Mouse (Mus musculus) cerebellum, adult 2 months (tissue): ENCODE results near the gene Magea4. TPM values are rescaled to one million over a fixed set of nuclear protein-coding genes. Genes with fewer than 3 reads are reported as not detected.

ENCODE experiments used
- DNase-seq, 2 experiments: peaks; one replicate each; pipeline ENCODE4 v3.0.0; 2021
- H3K27ac ChIP-seq: fragments of 200-500 bp; 2 replicates; pipeline ENCODE4 v1.5.1; 2012; ENCODE audit warnings: low read length, control low read depth, inconsistent platforms; ENCODE audit not compliant: insufficient read depth
- H3K27me3 ChIP-seq: fragments of 200-500 bp; 2 replicates; pipeline ENCODE4 v1.6.1; 2012; ENCODE audit warnings: inconsistent platforms, mild to moderate bottlenecking, low read length, moderate library complexity; ENCODE audit not compliant: control insufficient read depth, insufficient read depth
- H3K4me1 ChIP-seq: fragments of 200-500 bp; 2 replicates; pipeline ENCODE4 v1.6.1; 2011; ENCODE audit warnings: low read length; ENCODE audit not compliant: control insufficient read depth, insufficient read depth
- H3K4me3 ChIP-seq: fragments of 200-500 bp; replicated peaks from 2 replicates; pipeline ENCODE3; 2011; ENCODE audit warnings: mild to moderate bottlenecking, low read depth, low read length, control low read depth; ENCODE audit not compliant: insufficient read depth
- CTCF ChIP-seq: fragments of 200-500 bp; IDR thresholded peaks from 2 replicates; pipeline ENCODE4 v1.5.1; 2011; ENCODE audit warnings: low read depth, mild to moderate bottlenecking, control low read depth, low read length, moderate library complexity, borderline replicate concordance; ENCODE audit not compliant: insufficient read depth
- POLR2A ChIP-seq: fragments of 200-500 bp; IDR thresholded peaks from 2 replicates; pipeline ENCODE4 v1.6.1; 2011; ENCODE audit warnings: low read length, control low read depth, borderline replicate concordance; ENCODE audit not compliant: insufficient read depth
- WGBS: fragments of 180-500 bp; shearing (Covaris S2); methylation state at CpG from one replicate; pipeline ENCODE4 v1.1.7; 2018; 5-methylcytosine and 5-hydroxymethylcytosine counted together
- polyA plus RNA-seq: library from polyadenylated mRNA; depleted of rRNA; stranded (reverse); fragments of >200 nt; gene quantifications from 2 replicates; pipeline ENCODE4 v1.2.3, GENCODE M21; 2012; rRNA removed

Gene Magea4
- polyA plus RNA-seq = not detected in 2 replicates

GRCm38 (mm10) chrX:72221717-72222116 is at the start of gene Magea4:
Gene Magea4 (plus strand): TSS chrX:72222017.
- DNase-seq = no peak
- no peak within 1 kb of the TSS for H3K4me3 ChIP-seq
- no peaks in the 10 kb centered on the region for H3K27me3 ChIP-seq
- H3K4me1 ChIP-seq = no peaks in the 10 kb centered on the region
- TF ChIP-seq CTCF (no peak), POLR2A (no peak)
- WGBS = 88% methylated on average over 2 of the region's 2 CpGs
- H3K27ac ChIP-seq = no peak within 1 kb of the TSS

DNA sequence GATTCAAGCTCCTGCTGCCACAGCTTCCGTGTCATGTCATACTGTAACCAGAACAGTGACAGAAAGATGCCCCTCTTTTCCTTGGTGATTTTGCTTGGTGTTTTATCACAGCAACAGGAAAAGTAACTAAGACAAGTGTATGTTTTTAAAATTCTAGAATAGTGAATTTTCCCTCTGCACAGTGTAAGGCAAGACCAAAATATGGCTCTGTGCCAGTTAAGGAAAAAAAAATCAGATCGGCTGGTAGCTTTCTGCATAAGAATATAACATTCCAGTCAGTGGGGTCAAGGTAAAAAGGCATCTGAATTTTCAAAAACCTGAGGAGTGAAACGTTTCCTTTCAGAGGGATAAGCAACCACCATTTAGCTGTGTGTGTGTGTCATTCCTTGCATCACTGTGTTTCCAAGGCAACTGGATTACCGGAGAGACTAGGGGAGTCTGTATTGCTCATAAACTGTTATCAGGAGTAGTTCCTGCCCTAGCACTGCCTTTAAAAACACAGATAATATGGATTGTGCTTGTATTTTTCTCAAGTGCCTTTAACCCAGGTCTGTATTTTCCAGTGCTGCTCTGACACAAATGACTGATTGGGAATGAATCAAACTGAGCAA is 18.8 kb upstream of the Magea4 start:
- Histone ChIP-seq H3K4me1 (no peaks in the 10 kb centered on the region), H3K4me3 (no peak overlapping the region), H3K27me3 (no peaks in the 10 kb centered on the region), H3K27ac (no peak overlapping the region)
- 36% methylated on average over 4 of the region's 4 CpGs for WGBS
- no peak for DNase-seq
- TF ChIP-seq POLR2A = no peak
- no peak for TF ChIP-seq CTCF

DNA sequence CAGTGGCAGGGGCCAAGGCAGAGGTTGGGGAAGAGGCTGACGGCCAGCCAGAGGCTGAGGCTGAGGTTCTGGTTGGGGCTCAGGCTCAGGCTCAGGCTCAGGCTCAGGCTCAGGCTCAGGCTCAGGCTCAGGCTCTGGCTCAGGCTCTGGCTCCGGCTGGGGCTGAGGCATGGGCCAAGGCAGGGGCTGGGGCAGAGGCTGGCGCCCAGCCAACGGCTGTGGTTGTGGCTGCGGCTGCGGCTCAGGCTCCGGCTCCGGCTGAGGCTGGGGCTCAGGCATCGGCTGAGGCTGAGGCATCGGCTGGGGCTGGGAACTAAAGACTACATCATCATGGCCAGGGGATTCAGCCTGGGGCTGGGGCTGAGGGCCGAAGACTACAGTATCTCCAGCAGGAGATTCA is 48.8 kb downstream of the Magea4 start:
- no peak for DNase-seq
- no peaks in the 10 kb centered on the region for H3K27me3 ChIP-seq
- 32% methylated on average over 11 of the region's 11 CpGs for WGBS
- TF ChIP-seq CTCF (no peak), POLR2A (no peak)
- H3K4me3 ChIP-seq = no peak overlapping the region
- no peak overlapping the region for H3K27ac ChIP-seq
- no peaks in the 10 kb centered on the region for H3K4me1 ChIP-seq

Other genes starting within 250 kb of the Magea4 start
- gene Fate1, start 249.0 kb upstream of the Magea4 start, polyA plus RNA-seq = 0.23 TPM in 1 of 2 replicates, not detected in the other
- gene Cnga2, start 230.2 kb upstream of the Magea4 start, polyA plus RNA-seq = 0.21 and 0.23 TPM in 2 replicates
- gene Gabre, start 52.8 kb downstream of the Magea4 start, polyA plus RNA-seq = 0.92 and 1.1 TPM in 2 replicates
- gene Magea10, start 164.8 kb downstream of the Magea4 start, polyA plus RNA-seq = not detected in 2 replicates